Mouse (Mus musculus): ENCODE data around the gene Gm8369. TPM values are rescaled to one million over a fixed set of nuclear protein-coding genes. Genes with fewer than 3 reads are reported as not detected.

Gm8369 gene
- 0.70 TPM for polyA plus RNA-seq (2015; fragmentation: Illumina TruSeq; extraction: RNeasy Lipid Tissue Mini Kit (QIAGEN cat#74804); ENCODE audit: low read depth, low replicate concordance)

DNA sequence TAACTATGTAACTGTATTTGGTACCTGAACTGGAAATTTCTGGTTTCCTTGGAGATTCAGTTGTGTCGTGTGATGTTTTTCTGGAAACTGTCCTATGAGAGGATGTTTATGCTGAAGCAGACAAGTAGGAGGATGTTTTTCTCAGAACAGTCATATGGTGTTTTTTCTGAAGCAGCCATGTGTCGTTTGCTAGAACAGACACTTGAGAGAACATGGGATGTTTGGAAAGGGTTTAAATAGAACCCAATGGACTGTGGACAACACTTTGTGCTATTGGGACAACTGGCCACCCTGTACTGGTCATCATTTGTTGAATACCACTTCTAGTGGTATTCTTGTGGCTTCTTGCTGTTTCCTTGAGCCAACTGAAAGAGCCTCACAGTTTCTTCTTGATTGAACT is at the start of gene Gm8369:
Gene Gm8369, plus strand, starts transcription at position 193 of the 400 bp plus-strand sequence.

DNA sequence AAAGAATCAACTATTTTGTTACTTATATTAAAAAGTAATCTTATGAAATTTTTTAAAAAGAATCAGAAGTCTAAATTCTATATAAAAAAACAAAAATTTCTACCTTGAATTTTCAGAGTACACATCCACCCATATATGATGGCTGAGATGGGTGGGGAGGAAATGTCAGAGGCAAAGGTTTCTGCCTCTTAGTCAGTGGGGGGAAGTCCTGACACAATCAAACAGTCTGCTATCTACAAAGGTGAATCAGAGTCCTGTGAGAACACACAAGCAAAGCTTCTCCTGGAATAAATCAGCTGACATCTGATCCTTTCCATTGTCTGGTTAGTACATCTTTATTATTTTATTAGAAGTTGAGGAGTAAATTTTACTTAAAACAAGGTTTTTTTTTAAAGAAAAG is 42.4 kb upstream of the Gm8369 start, which contains the start of gene Ms4a4b:
Gene Ms4a4b, plus strand, starts transcription at position 216 of the 400 bp plus-strand sequence.

DNA sequence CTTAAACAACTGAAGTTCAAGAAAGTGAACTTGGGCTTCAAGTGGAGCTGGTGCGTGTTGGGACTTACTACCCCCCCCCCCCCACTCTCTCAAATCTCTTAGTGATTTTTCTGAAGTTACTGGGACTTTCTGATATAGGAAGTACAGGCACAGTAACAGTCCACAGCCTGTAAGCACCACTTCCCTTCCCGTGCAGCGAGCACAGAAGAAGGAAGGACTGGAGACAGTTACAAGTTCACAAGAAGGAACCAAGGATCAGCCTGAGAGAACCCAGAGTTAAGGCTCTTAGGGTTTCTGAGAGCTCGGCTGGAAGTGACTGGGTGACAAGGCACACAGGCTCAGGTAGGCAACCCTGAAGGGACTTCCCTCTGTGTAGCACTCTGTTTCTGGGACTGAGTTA is 16.5 kb upstream of the Gm8369 start, which contains the start of gene Ms4a6c:
Gene Ms4a6c, plus strand, starts transcription at position 152 of the 400 bp plus-strand sequence.

DNA sequence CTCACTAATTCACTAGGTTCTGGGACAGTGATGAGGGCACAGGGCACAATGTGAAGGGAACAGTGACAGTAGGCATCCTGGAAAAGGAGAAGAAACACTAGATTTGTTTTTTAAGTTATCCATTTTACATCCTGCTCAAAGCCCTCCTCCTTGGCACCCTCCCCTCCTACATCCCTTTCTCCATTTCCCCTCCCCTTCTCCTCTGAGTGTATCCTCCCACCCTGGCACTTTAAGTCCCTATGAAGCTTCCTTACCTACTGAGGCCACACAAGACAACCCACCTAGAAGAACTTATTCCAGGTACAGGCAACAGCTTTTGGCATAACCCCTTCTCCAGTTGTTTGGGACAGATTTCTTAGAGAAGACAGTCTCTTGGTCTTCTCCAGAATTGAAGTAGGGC is 30.5 kb downstream of the Gm8369 start, which contains the start of gene Ms4a6b:
Gene Ms4a6b, plus strand, starts transcription at position 267 of the 400 bp plus-strand sequence.

DNA sequence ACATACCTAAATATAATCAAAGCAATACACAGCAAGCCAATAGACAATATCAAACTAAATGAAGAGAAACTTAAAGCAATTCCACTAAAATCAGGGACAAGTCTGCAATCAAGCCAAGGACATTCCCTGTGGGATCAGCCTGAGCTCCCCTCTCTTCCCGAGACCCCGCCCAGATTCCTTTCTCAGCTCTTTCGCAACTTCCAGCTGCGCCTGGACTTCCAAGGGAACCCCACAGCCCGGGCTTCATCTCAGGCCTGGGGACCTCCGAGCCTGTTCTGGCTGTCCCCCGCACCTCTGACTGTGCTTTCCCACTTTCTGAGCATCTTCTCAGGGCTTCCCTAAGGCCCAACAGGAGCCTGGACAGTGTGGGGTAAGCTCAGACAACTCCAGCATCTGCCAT is 50.9 kb downstream of the Gm8369 start, which contains the start of gene Ms4a4d:
Gene Ms4a4d, plus strand, starts transcription at position 209 of the 400 bp plus-strand sequence.

Other genes with a start within 250 kb of the Gm8369 start
- not detected for gene Ms4a1, start 219.7 kb upstream of the Gm8369 start, polyA plus RNA-seq (2015; fragmentation: Illumina TruSeq; extraction: RNeasy Lipid Tissue Mini Kit (QIAGEN cat#74804); ENCODE audit: low read depth, low replicate concordance)
- not detected for gene Ms4a5, start 202.1 kb upstream of the Gm8369 start, polyA plus RNA-seq (2015; fragmentation: Illumina TruSeq; extraction: RNeasy Lipid Tissue Mini Kit (QIAGEN cat#74804); ENCODE audit: low read depth, low replicate concordance)
- gene Ms4a14, start 171.5 kb upstream of the Gm8369 start, polyA plus RNA-seq (2015; fragmentation: Illumina TruSeq; extraction: RNeasy Lipid Tissue Mini Kit (QIAGEN cat#74804); ENCODE audit: low read depth, low replicate concordance) = 0.21 TPM
- 0.58 TPM for gene Ms4a7, start 149.8 kb upstream of the Gm8369 start, polyA plus RNA-seq (2015; fragmentation: Illumina TruSeq; extraction: RNeasy Lipid Tissue Mini Kit (QIAGEN cat#74804); ENCODE audit: low read depth, low replicate concordance)
- not detected for gene Ms4a4a, start 110.4 kb upstream of the Gm8369 start, polyA plus RNA-seq (2015; fragmentation: Illumina TruSeq; extraction: RNeasy Lipid Tissue Mini Kit (QIAGEN cat#74804); ENCODE audit: low read depth, low replicate concordance)
- not detected for gene Ms4a4c, start 81.2 kb upstream of the Gm8369 start, polyA plus RNA-seq (2015; fragmentation: Illumina TruSeq; extraction: RNeasy Lipid Tissue Mini Kit (QIAGEN cat#74804); ENCODE audit: low read depth, low replicate concordance)
- gene Ms4a4b, start 42.4 kb upstream of the Gm8369 start, polyA plus RNA-seq (2015; fragmentation: Illumina TruSeq; extraction: RNeasy Lipid Tissue Mini Kit (QIAGEN cat#74804); ENCODE audit: low read depth, low replicate concordance) = not detected
- 1.8 TPM for gene Ms4a6c, start 16.6 kb upstream of the Gm8369 start, polyA plus RNA-seq (2015; fragmentation: Illumina TruSeq; extraction: RNeasy Lipid Tissue Mini Kit (QIAGEN cat#74804); ENCODE audit: low read depth, low replicate concordance)
- gene Ms4a6b, start 30.6 kb downstream of the Gm8369 start, polyA plus RNA-seq (2015; fragmentation: Illumina TruSeq; extraction: RNeasy Lipid Tissue Mini Kit (QIAGEN cat#74804); ENCODE audit: low read depth, low replicate concordance) = 3.6 TPM
- gene Ms4a4d, start 50.9 kb downstream of the Gm8369 start, polyA plus RNA-seq (2015; fragmentation: Illumina TruSeq; extraction: RNeasy Lipid Tissue Mini Kit (QIAGEN cat#74804); ENCODE audit: low read depth, low replicate concordance) = not detected
- gene Ms4a6d, start 118.9 kb downstream of the Gm8369 start, polyA plus RNA-seq (2015; fragmentation: Illumina TruSeq; extraction: RNeasy Lipid Tissue Mini Kit (QIAGEN cat#74804); ENCODE audit: low read depth, low replicate concordance) = 1.9 TPM
- not detected for gene Ms4a2, start 137.8 kb downstream of the Gm8369 start, polyA plus RNA-seq (2015; fragmentation: Illumina TruSeq; extraction: RNeasy Lipid Tissue Mini Kit (QIAGEN cat#74804); ENCODE audit: low read depth, low replicate concordance)
- gene Ms4a3, start 154.9 kb downstream of the Gm8369 start, polyA plus RNA-seq (2015; fragmentation: Illumina TruSeq; extraction: RNeasy Lipid Tissue Mini Kit (QIAGEN cat#74804); ENCODE audit: low read depth, low replicate concordance) = not detected
- gene Oosp2, start 174.6 kb downstream of the Gm8369 start, polyA plus RNA-seq (2015; fragmentation: Illumina TruSeq; extraction: RNeasy Lipid Tissue Mini Kit (QIAGEN cat#74804); ENCODE audit: low read depth, low replicate concordance) = not detected
- gene Oosp1, start 205.2 kb downstream of the Gm8369 start, polyA plus RNA-seq (2015; fragmentation: Illumina TruSeq; extraction: RNeasy Lipid Tissue Mini Kit (QIAGEN cat#74804); ENCODE audit: low read depth, low replicate concordance) = not detected
- not detected for gene Oosp3, start 211.1 kb downstream of the Gm8369 start, polyA plus RNA-seq (2015; fragmentation: Illumina TruSeq; extraction: RNeasy Lipid Tissue Mini Kit (QIAGEN cat#74804); ENCODE audit: low read depth, low replicate concordance)